Comparison of ENCODE assay signal across 21 mouse cellular contexts in genomic region chr1:57579086-57579485, GRCm38 (mm10).
DNase-seq lines count a peak whose midpoint lies in the region; ATAC-seq and TF ChIP-seq lines count a peak whose summit lies in the region.
"Had no signal": no experiment of that assay in that cellular context is flagged by ENCODE, and none has a peak within 500 bp of the region (broad histone marks: within the 10 kb centered on the region; RNA-seq: fewer than 3 reads in every experiment).

No protein-coding gene starts in this region.

- no peaks in the 10 kb centered on the region for H3K36me3 ChIP-seq in heart, embryonic 15.5 days
- H3K36me3 ChIP-seq in lung, embryonic 16.5 days (ENCODE audit: control insufficient read depth, insufficient read depth, low read length): no peaks in the 10 kb centered on the region
- no peaks in the 10 kb centered on the region for H3K36me3 ChIP-seq in limb, embryonic 14.5 days (ENCODE audit: control insufficient read depth, insufficient read depth, low read length)
- H3K36me3 ChIP-seq: forebrain, embryonic 15.5 days; heart, embryonic 10.5 days; hindbrain, embryonic 15.5 days; midbrain, embryonic 15.5 days had no signal

- WGBS in heart, embryonic 15.5 days: 41% methylated on average over 3 of the region's 3 CpGs
- 40% methylated on average over 3 of the region's 3 CpGs for WGBS in lung, embryonic 16.5 days
- WGBS in lung, adult 2 months: 57% methylated on average over 3 of the region's 3 CpGs
- WGBS in limb, embryonic 14.5 days: 15% methylated on average over 3 of the region's 3 CpGs

- no peak overlapping the region for H3K4me3 ChIP-seq in heart, embryonic 15.5 days
- no peak overlapping the region for H3K4me3 ChIP-seq in lung, embryonic 16.5 days (ENCODE audit: low read length)
- no peak overlapping the region for H3K4me3 ChIP-seq in lung, adult 2 months (replicated peaks; ENCODE audit: extremely low read depth, low read depth, low read length)
- no peak overlapping the region for H3K4me3 ChIP-seq in limb, embryonic 14.5 days (replicated peaks; ENCODE audit: low read length)
- H3K4me3 ChIP-seq: forebrain, embryonic 15.5 days; heart, embryonic 10.5 days; hindbrain, embryonic 15.5 days; left cerebral cortex, adult 2 months; midbrain, embryonic 15.5 days; myocyte had no signal

- no peak for TF ChIP-seq CTCF in lung, adult 2 months (IDR thresholded peaks at IDR 0.05; ENCODE audit: insufficient read depth, low read length)

- intact Hi-C loops in heart, postnatal 10 days (cut with DNase I): no loop called here

- no peaks in the 10 kb centered on the region for H3K9me3 ChIP-seq in heart, embryonic 15.5 days (replicated peaks)
- H3K9me3 ChIP-seq in lung, embryonic 16.5 days (ENCODE audit: control insufficient read depth, low read length): no peaks in the 10 kb centered on the region
- no peaks in the 10 kb centered on the region for H3K9me3 ChIP-seq in limb, embryonic 14.5 days (ENCODE audit: control insufficient read depth, low read length)
- H3K9me3 ChIP-seq: forebrain, embryonic 15.5 days; heart, embryonic 10.5 days; hindbrain, embryonic 15.5 days; midbrain, embryonic 15.5 days had no signal

- no peaks in the 10 kb centered on the region for H3K27me3 ChIP-seq in heart, embryonic 15.5 days
- no peaks in the 10 kb centered on the region for H3K27me3 ChIP-seq in lung, embryonic 16.5 days (ENCODE audit: control insufficient read depth, insufficient read depth, low read depth, low read length)
- H3K27me3 ChIP-seq in limb, embryonic 14.5 days (ENCODE audit: control insufficient read depth, insufficient read depth, low read length): no peaks in the 10 kb centered on the region
- H3K27me3 ChIP-seq: forebrain, embryonic 15.5 days; hindbrain, embryonic 15.5 days; midbrain, embryonic 15.5 days had no signal

- H3K9ac ChIP-seq in heart, embryonic 15.5 days: no peak overlapping the region
- no peak overlapping the region for H3K9ac ChIP-seq in lung, embryonic 16.5 days (ENCODE audit: low read length)
- H3K9ac ChIP-seq in limb, embryonic 14.5 days (ENCODE audit: low read depth, low read length, severe bottlenecking): no peak overlapping the region
- H3K9ac ChIP-seq: forebrain, embryonic 15.5 days; hindbrain, embryonic 15.5 days; midbrain, embryonic 15.5 days had no signal

- peaks cover 1% of the 10 kb centered on the region; the same call in 1 of the 2 replicates for H3K4me1 ChIP-seq in heart, embryonic 15.5 days (replicated peaks)
- no peaks in the 10 kb centered on the region for H3K4me1 ChIP-seq in lung, embryonic 16.5 days (replicated peaks; ENCODE audit: control insufficient read depth, insufficient read depth, low read length)
- no peaks in the 10 kb centered on the region for H3K4me1 ChIP-seq in lung, adult 2 months (ENCODE audit: control insufficient read depth, insufficient read depth, low read length)
- H3K4me1 ChIP-seq in limb, embryonic 14.5 days (ENCODE audit: control insufficient read depth, insufficient read depth, low read length): peaks cover 19% of the 10 kb centered on the region
- H3K4me1 ChIP-seq: forebrain, embryonic 15.5 days; hindbrain, embryonic 15.5 days; midbrain, embryonic 15.5 days had no signal

- DNase-seq in heart, postnatal 10 days: no peak
- DNase-seq in lung, adult 2 months: no peak
- peak; percentile 97 for DNase-seq in limb, embryonic 14.5 days (ENCODE audit: low spot score)
- no peak for DNase-seq in cerebellum, postnatal 14 days
- no peak for DNase-seq in frontal cortex, adult 2 months (ENCODE audit: extremely low spot score in 1 of 2, low spot score in 1 of 2)
- DNase-seq: B cell, adult 2 months; cerebellum, adult 11 months; cerebellum, postnatal 36 days; heart, postnatal 4 days; kidney, adult 8-10 months; kidney, postnatal 36 days; layer of hippocampus, adult 9-11 months; liver had no signal

- H3K4me2 ChIP-seq in heart, embryonic 15.5 days: no peak overlapping the region
- no peak overlapping the region for H3K4me2 ChIP-seq in lung, embryonic 16.5 days (ENCODE audit: low read depth, low read length)
- no peak overlapping the region for H3K4me2 ChIP-seq in limb, embryonic 14.5 days (replicated peaks; ENCODE audit: low read depth, low read length, severe bottlenecking)
- H3K4me2 ChIP-seq: forebrain, embryonic 15.5 days; hindbrain, embryonic 15.5 days; midbrain, embryonic 15.5 days had no signal

- ATAC-seq in heart, embryonic 15.5 days (replicated peaks; ENCODE audit: insufficient number of reproducible peaks, insufficient read depth, low FRiP score, low read depth): no peak
- ATAC-seq in lung, embryonic 16.5 days (ENCODE audit: low read depth): peak; percentile 73; the same call in 1 of the 2 replicates
- peak; percentile 93 for ATAC-seq in limb, embryonic 14.5 days (ENCODE audit: low FRiP score, low read depth)
- ATAC-seq: forebrain, embryonic 15.5 days; midbrain, embryonic 15.5 days had no signal

- peak overlapping the region; percentile 21; the same call in 1 of the 2 replicates for H3K27ac ChIP-seq in heart, embryonic 15.5 days
- H3K27ac ChIP-seq in lung, embryonic 16.5 days (ENCODE audit: low read length): no peak overlapping the region
- H3K27ac ChIP-seq in limb, embryonic 14.5 days (replicated peaks; ENCODE audit: low read depth, low read length): peak overlapping the region; percentile 94
- H3K27ac ChIP-seq: forebrain, embryonic 15.5 days; heart, embryonic 10.5 days; hindbrain, embryonic 15.5 days; left cerebral cortex, adult 2 months; midbrain, embryonic 15.5 days had no signal

- no peak for TF ChIP-seq POLR2A in lung, adult 2 months (IDR thresholded peaks at IDR 0.05; ENCODE audit: borderline replicate concordance, extremely low read depth, low read depth, low read length)
- no peak for TF ChIP-seq POLR2A in limb, embryonic 14.5 days (IDR thresholded peaks at IDR 0.05; ENCODE audit: borderline replicate concordance, extremely low read depth, insufficient read depth, insufficient read length)
